Mouse (Mus musculus) heart, adult 18-20 months (tissue): ENCODE measurements around the gene Ppp2r5c. TPM values are rescaled to one million over a fixed set of nuclear protein-coding genes. Genes with fewer than 3 reads are reported as not detected.

ENCODE experiments used
- DNase-seq, 2 experiments: peaks; one replicate each; pipeline ENCODE4 v3.0.0; 2021 to 2022; ENCODE audit warnings: mixed read lengths in 1 of 2
- total RNA-seq, 2 experiments: library from RNA; stranded (reverse); gene quantifications; 2 replicates each; pipeline ENCODE4 v1.2.3; 2021

Gene Ppp2r5c
- total RNA-seq, 2 experiments from 2014 or later, result 91.7 to 91.9 TPM

GRCm38 (mm10) chr12:110608460-110609152, 161.7 kb downstream of the Ppp2r5c start:
- peak; percentile 75 to 90 for DNase-seq

GRCm38 (mm10) chr12:110609153-110609497, 162.2 kb downstream of the Ppp2r5c start:
- no peak for DNase-seq

- DNase-seq, result no peak
These were observed 163.8 kb downstream of the Ppp2r5c start for GRCm38 (mm10) chr12:110610713-110611112.

- DNase-seq, result no peak
These were observed 183.1 kb downstream of the Ppp2r5c start for GRCm38 (mm10) chr12:110630056-110630455.

Other genes with a start within 250 kb of the Ppp2r5c start
- not detected for gene Dio3, start 168.1 kb upstream of the Ppp2r5c start, total RNA-seq
- gene Dync1h1, start 154.3 kb downstream of the Ppp2r5c start, total RNA-seq, result 100 to 1,000 TPM; 131 to 138 TPM
- gene 1700001K19Rik, start 235.5 kb downstream of the Ppp2r5c start, total RNA-seq, result not detected